Mouse (Mus musculus) mesoderm, embryonic 11.5 days (tissue): ENCODE measurements around the gene Phyhd1.

Experiments
- DNase-seq: peaks from one replicate; pipeline ENCODE4 v3.0.0-alpha.2; 2012; ENCODE audit warnings: low read depth, low spot score

Gene Phyhd1

DNA sequence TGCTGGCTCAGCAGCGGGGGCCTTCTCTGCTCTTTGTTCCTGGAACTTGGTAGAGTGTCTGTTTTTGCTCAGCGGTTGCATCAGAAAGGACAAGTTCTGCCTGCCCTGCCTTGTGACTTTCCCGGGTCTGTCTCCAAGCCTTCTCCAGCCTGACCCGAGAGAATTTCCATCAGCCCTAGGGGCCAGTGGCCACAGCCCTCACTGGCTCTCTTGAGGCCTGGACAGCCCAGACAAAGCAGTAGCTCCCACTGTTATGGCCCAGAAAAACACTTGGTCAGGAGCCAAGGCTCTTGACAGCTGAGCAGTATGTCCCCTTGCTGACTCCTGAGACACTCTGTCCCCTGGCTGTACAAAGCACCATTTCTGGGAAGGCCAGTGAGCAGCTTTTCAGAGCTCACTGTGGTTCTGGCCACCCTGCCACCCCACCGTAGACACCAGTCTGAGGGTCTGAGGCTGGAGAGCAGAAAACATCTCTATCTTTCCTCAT is at the start of gene Phyhd1:
Gene Phyhd1, plus strand, starts transcription at position 437 of the 487 bp plus-strand sequence.
- no peak for DNase-seq

DNA sequence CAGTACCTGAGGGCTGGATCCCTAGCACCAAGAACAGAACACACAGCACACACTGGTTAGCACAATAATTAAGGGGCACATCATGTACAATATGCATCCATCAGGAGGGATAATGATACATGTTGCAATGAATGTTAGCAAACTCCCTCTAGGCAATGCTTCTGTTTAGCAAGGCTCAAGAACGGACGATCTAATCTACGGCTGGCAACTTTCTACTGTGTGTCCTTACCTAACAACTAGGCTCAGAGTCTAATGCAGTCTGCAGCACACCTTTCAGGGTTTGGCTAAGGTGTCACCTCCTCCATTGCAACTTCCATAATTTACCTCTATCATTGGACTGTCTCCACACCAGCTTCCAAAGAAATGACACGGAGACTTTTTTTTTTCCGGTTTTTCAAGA is 49.7 kb upstream of the Phyhd1 start:
- DNase-seq, result no peak

DNA sequence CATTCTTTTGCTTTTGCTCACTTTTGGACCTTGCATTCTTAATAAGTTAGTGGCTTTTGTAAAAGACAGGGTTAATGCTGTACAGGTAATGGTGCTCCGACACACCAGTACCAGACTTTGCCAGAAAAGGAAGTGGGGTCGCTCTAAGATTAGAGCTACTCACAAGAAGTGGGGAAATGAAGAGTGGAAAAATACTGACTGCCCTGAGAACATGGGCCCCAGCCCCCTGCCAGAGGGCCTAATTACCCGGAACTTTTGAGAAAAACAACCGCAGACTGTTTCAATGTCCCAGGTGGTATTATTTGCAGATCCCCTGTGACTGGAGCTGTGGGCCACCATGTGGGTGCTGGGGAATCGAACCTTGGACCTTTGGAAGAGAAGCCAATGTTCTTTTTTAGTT is 30.4 kb upstream of the Phyhd1 start:
- no peak for DNase-seq

DNA sequence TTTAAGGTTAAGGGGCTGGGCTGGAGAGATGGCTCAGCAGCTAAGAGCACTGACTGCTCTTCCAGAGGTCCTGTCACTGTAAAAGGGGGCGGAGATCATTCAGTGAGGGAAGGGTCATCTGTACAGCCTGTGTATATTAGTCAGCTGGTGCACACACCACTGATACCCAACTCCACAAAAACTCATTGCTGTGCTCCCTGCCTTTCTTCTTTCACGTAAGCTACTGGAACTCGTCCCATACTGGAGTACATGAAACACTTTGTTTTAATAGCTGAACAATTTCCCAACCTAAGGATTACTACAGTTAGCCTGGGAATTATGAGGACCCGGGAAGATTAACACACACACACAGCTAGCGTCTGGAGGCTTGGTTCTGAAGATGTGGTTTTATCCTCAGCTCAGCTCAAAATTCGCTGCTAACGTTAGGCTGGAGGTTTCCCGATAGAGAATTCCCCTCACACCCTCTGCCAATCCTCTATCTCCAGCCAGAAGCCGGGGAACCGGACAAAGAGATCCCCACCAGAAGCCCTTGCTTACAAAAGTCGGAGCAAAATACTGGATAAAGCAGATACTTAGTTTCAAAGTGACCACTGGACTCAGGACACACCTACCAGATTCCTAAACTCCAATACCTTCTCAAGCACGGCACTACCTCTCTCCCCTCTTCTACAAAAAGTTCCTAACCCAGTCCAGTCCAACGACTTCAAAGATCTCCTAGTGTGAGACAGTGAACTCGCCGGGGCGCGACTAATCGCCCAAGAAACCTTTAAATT is 29.4 kb upstream of the Phyhd1 start:
- peak; percentile 37 for DNase-seq

DNA sequence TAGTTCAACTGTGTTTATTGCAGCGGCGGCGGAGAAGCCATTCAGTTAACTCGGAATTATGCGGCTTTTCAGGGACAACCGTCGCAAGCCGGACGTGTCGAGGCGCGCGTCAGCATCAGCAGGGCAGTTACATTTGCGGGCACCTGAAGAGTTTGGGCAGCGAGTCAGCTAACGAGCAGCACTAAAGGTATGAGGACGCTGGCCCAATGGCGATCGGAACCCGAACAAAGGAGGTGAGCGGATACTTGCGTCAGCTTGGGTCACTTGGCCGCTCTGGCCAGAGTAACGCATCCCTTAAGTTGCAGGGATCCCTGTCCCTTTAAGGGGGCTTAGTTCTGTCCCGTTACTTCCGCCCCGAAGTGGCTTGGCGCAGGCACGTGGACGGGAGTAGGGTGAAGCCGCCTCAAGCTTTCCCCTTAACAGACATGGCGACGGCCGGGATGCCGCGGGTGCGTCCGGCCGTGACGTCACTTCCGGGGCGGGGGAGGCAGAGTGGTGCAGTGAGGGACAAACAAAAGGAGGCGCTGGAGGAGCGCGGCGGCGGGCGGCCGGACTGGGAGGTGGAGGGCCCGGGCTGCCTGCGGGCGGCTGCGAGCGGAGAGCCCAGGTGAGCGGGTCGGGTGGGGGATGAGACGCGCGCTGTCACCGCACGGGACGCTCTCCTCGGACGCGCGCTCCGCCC is 28.7 kb upstream of the Phyhd1 start, which contains the start of gene Lrrc8a:
Gene Lrrc8a, plus strand, starts transcription at position 517 of the 682 bp plus-strand sequence.
- DNase-seq, result peak; percentile 99

DNA sequence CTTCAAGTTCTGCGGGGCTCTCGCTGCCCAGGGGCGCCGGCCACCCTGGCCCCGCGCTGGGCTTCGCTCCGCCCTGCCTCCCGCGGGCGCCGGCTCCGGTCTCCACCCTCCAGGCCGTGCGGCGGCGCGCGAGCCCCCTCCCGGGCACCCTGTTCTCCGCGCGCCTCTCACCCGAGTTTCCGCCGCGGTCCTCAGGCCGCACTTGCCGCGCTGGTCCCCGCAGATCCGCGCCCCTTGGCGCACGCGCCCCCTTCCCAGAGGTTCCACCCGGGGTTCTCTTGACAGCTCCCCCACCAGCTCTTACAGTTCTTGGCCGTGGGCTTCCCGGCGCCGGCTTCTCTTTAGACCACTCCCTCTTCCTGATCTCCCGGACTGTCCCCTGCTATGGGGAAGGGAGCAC is 28.1 kb upstream of the Phyhd1 start:
- DNase-seq, result peak; percentile 55

DNA sequence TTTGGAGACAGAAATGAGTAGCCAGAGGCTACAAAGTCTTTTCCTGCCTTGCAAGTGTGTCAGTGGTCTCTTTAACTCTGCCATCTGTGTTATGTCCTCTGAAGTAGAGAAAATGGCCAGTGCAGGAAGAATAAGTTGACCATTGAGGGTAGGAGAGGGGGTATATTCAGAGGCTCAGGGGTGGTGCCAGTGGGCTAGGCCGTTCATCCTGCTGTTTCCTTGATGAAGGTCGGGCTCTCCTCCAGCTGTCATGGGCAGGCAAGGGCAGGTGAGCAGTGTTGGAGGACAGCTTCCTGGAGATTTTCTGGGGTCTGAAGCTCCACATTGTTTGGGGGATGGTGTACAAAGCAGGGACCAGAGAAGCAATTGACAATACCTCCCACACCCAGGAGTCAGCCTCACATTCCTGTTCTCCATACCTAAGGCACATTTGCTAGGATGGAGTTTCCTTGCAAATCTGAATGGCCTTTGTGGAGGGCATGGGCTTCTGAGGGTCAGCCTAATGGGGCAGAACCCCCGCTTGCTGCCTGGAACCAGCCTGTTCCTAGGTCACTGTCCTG is 27.0 kb upstream of the Phyhd1 start:
- no peak for DNase-seq

DNA sequence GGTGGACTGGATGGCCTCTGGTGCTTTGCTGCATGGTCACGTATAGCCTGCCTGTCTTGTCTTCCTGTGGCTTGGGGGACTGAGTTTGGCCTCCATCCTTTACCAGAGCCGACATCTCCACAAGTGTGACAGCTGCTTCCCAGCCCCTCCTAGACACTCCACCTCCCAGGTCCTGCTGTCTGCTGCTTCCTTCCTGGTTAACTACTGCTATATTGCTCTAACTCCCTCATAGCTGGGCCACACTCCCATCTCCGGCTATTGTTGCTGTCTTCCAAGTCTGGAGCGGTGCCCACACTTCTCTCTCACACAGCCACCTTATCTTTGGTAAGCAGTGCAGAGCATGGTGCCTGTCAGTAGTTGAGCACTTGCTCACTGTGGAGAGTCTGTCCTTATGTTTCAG is 26.2 kb upstream of the Phyhd1 start:
- no peak for DNase-seq

DNA sequence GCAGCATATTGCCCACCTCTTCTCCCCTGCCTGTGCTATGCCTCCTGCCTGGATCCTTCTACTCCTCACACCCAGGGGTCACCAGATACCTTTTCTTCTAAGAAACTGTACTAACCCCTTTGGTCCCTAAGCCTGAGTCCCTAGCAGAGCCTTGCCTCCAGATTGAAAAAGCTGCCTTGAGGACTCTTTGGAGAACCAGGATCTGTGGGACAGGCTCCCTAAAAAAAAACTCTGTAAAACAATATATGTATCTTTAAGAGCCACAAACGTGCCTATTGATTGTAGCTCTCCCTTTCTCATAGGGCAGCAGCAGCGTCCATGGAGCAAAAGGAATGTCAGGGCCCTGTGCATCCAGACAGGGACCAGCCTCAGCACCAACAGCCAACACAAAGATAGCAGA is 25.7 kb upstream of the Phyhd1 start, which contains the start of gene Gm28035:
Gene Gm28035, plus strand, starts transcription at position 301 of the 400 bp plus-strand sequence.
- DNase-seq, result no peak

DNA sequence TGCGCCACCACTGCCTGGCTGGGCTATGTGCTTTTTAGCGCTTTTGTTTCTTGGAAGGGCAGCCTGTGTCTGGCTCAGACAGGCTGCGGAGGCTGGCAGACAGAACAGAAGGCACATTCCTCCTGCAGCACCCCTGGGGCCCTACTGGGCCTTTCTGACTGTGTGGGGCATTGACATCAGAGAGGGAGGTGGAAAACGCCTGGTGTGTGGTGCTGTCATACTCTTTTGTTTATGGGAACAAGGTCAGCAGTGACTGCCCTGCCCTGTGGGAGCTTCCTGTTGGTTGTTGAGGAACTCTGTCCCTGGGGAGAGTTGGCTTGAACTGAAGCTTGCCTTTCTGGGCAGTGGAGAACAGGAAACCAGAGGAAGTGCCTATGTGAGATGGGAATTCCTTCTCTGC is 23.5 kb upstream of the Phyhd1 start:
- peak; percentile 87 for DNase-seq

DNA sequence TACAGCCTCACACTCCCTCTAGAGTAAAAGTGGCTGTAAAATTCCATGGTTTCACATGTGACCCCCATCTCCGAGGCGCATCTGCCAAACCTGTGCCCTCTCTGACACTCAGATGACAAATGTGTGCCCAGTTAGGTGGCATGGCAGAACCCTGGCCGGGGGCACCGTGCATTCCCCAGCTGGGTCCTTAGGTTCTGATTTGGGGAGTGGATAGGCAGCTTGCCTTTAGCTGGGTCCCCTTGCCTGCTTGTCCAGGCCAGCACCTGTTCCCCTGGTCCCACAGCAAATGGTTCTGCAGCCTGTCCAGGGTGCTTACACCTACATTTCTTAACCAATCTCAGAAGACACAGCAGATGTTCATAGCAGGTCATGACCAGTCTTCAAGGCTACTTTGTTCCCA is 22.6 kb upstream of the Phyhd1 start:
- no peak for DNase-seq

DNA sequence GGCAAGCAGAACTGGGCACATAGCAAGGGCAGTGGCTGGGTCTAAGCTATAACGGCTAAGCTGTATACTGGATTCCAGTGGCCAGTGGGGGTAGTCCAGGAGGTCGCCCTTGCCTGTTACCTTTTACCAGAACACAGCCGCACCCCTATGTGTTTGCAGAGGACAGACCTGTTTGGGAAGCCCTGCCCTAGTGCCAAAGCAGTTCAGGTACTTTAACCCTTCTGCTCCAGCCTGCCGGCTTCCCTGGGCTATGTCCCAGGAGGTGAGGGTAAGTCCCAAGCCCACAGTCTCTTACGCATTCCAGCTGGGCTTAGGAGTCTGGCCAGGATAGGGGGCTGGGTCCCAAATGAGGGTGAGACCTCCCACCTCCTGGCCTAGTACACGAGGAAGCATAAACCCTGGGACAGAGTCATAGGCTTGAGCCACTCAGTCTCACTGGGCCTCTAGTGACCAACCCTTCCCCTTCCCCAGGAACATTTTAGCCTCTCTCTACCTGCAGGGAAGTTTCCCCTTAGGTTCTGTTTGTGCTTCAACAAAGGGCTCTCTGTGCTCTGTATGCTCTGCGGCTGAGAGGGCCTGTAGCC is 21.3 kb upstream of the Phyhd1 start:
- no peak for DNase-seq

DNA sequence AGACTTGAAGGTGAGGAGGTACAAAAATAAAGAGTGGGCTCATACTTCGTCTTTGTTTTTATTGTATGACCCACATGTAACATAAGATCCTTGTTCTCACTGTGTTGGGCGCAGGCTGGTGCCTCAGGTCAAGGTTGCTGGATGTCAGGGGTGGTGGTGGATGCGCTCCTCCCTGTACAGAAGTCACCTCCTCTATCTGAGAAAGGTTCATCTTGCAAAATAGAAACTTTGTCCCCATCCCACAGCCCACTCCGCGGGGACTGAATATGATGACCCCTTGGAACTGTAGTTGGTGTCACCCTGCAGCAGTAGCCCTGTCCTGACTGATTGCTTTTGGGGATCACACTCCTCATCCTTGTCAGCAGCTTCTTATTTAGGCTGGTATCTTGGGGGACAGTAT is 19.0 kb upstream of the Phyhd1 start:
- no peak for DNase-seq

DNA sequence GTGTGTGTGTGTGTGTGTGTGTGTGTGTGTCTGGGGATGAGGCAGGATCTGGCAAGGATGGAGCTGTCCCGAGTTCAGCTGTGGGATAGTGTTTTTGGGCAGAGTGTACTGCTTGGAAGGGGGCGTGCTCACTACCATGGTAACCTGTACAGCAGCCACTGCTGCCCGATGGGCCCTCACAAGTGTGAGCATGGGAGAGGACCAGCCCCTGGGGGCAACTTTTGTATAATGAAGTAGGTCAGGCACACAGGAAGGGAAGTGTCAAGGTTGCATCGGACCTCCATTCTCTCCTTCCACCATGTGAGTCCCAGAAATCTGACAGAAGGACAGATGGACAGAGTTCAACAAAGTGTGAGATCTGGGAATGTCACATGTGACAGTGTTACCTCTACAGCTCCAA is 18.3 kb upstream of the Phyhd1 start:
- no peak for DNase-seq

DNA sequence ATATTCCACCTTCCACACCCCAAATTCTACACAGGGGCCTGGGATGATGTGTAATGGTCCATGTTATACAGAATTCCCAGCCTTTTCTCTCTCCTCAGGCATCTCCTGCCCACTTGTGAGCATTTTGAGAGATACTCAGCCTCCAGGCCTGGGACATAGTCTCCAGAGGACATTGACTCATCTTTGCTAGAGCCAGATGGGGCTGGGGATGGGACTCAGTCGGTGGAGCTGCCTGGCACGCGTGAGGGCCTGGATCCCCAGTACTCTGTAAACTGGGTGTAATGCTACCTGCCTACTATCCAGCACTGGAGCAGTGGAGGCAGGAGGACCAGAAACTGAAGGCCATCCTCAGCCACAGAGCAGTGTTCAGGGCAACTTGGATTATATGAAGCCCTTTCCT is 16.8 kb upstream of the Phyhd1 start:
- DNase-seq, result no peak

DNA sequence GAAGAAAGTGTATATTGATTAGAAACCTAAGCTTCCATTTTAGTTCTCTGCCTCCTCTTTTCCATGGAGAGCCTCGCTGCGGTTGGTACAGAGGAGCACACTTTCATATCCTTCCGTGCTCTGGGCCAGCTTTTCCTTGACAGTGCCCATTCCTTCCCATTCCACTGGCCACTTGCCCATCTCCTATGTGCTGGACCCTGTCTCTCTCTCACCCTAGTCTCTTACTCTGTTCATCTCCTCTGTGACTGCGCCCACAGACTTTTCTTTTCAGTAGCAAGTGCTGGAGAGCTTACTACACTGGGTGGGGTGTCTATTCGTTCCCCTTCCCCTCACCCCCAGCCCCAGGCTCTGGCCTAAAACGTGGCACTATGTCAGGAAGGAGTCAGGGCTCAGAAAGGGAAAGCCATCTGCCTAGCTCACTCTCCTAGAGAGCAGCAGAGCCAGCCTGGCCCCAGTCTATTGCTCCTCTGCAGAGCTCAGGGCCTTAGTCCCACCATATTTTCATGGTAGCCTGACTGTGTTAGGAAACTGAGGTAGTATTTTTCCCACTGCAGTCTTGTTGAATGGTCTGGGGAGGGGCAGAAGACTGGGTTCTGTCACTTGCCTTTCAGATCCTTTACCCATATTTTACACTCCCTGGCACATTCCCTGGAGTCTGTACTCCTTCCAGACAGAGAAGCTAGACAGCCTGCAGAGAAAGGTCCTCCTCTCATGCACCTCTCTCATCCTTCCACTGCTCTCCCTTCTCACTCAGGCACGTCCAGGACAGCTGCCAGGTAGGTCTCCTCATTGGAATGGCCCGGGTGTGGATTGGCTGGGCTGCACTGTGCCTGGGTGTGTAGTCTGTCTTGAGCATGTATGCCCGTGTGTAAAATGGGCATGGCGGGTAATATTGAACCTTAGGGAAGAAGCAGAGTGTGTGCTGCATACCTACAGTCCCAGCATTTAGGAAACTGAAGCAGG is 15.6 kb upstream of the Phyhd1 start:
- DNase-seq, result no peak

DNA sequence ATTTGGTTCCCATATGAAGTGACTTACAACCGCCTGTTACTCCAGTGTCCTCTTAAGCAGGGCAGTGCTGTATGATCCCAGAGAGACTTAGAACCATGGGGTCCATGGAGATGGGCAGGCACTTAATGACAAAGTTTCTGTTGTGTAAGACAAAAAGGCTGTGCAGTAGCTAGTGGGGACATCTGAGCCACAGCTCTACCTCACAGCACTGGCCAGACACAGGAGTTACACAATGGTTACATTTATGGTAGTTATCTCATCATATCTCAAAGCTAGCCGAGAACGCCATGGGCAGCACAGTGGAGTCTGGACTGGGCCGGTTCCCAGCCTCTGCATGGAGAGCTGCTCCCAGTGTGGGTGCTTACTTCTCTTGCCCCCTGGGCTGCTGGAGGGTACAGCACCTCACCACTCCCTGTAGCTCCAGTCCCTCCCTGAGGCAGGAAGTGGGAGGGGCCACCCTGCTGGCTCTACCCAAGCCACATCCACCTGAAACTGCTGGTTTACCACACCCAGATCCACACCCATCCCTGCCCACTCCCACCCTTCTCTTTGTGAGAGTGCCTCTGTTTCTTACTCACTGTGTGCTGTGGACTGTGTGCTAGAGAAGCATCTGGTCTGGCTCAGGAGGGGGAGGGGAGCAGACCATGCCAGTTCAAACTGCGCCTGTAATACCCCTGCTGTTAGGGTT is 14.4 kb upstream of the Phyhd1 start:
- DNase-seq, result no peak

DNA sequence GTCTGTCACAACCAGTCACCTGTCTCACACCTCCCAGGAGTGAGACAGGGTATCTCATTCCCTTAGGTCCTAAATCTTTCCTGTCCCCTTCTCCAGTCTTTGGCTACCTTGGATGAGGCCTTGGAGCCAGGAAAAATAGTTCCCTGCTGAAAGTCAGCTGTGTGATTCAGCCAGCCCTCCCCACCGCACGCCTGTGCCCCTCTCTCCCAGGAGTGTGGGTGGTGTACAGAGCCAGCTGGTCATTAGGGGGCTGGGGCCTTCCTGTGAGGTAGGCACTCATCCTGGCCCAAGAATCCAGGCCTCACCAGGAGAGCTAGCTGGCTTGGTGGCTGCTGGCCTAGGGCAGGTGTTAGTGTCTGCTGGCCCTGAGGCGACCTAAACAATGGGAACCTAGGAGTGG is 13.5 kb upstream of the Phyhd1 start:
- no peak for DNase-seq

DNA sequence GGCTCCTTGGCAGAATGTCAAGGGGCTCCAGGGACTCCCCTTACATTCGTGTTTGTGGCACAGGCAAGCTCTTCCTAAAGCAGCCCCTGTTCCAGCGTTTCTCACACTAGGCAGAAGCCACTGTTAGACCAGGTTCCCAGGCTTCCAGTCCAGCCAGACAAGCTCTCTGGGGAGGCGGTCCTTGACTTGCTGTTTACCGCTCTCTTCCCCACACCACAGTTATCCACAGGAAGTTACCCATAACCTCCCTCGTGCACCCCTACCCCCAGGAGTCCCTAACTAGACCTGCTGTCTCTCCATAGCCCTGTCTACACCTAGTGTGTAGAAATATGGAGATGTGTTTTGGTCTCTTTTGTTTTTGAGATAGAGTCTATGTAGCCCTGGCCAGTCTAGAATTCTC is 12.2 kb upstream of the Phyhd1 start:
- DNase-seq, result no peak

DNA sequence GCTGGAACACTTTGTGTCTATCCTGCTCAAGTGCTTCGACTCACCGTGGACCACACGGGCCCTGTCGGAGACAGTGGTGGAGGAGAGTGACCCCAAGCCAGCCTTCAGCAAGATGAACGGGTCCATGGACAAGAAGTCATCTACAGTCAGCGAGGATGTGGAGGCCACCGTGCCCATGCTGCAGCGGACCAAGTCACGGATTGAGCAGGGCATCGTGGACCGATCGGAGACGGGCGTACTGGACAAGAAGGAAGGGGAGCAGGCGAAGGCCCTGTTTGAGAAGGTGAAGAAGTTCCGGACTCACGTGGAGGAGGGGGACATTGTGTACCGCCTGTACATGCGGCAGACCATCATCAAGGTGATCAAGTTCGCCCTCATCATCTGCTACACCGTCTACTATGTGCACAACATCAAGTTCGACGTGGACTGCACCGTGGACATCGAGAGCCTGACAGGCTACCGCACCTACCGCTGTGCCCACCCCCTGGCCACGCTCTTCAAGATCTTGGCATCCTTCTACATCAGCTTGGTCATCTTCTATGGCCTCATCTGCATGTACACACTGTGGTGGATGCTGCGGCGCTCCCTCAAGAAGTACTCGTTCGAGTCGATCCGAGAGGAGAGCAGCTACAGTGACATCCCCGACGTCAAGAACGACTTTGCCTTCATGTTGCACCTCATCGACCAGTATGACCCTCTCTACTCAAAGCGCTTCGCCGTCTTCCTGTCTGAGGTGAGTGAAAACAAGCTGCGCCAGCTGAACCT is 10.2 kb upstream of the Phyhd1 start:
- no peak for DNase-seq
